Mouse (Mus musculus): ENCODE results near the gene Map2k5. TPM values are rescaled to one million over a fixed set of nuclear protein-coding genes. Genes with fewer than 3 reads are reported as not detected.

The Map2k5 gene
- polyA plus RNA-seq, 1 experiment from 2014 or later: 28.7 TPM

Other genes starting within 250 kb of the Map2k5 start
- gene Skor1, start 228.9 kb downstream of the Map2k5 start, polyA plus RNA-seq (2016; fragmentation: Nextera tagmentation; extraction: Ambion mirVana): 0.06 TPM in 1 of 2 replicates, not detected in the other
- gene 2300009A05Rik, start 21.3 kb upstream of the Map2k5 start, polyA plus RNA-seq (2016; fragmentation: Nextera tagmentation; extraction: Ambion mirVana): 35.3 and 50.4 TPM in 2 replicates
- 0.11 TPM in 1 of 2 replicates, not detected in the other for gene Iqch, start 224.6 kb upstream of the Map2k5 start, polyA plus RNA-seq (2016; fragmentation: Nextera tagmentation; extraction: Ambion mirVana)
- 27.8 and 28.0 TPM in 2 replicates for gene Aagab, start 224.8 kb upstream of the Map2k5 start, polyA plus RNA-seq (2016; fragmentation: Nextera tagmentation; extraction: Ambion mirVana)